Mouse (Mus musculus) intestine, embryonic 15.5 days (tissue): ENCODE results near the gene Cables2. TPM values are rescaled to one million over a fixed set of nuclear protein-coding genes. Genes with fewer than 3 reads are reported as not detected.

ENCODE experiments used
- ATAC-seq: fragments of 200-750 bp; cut with Nextera tagmentation; 2 replicates; pipeline ENCODE4 v1.8.0; 2017; ENCODE audit warnings: moderate TSS enrichment, moderate library complexity
- H3K27ac ChIP-seq: fragments of 300-500 bp; sonication (generic); 2 replicates; pipeline ENCODE4 v1.5.1; 2015; ENCODE audit warnings: mild to moderate bottlenecking, inconsistent platforms
- H3K27me3 ChIP-seq: fragments of 300-500 bp; sonication (generic); replicated peaks from 2 replicates; pipeline ENCODE4 v1.6.1; 2015; ENCODE audit warnings: inconsistent platforms
- H3K36me3 ChIP-seq: fragments of 300-500 bp; sonication (generic); 2 replicates; pipeline ENCODE4 v1.6.1; 2015; ENCODE audit warnings: inconsistent platforms
- H3K4me1 ChIP-seq: fragments of 300-500 bp; sonication (generic); replicated peaks from 2 replicates; pipeline ENCODE4 v1.6.1; 2015; ENCODE audit warnings: inconsistent platforms
- H3K4me2 ChIP-seq: fragments of 300-500 bp; sonication (generic); replicated peaks from 2 replicates; pipeline ENCODE4 v1.6.1; 2015; ENCODE audit warnings: mild to moderate bottlenecking, inconsistent platforms
- H3K4me3 ChIP-seq: fragments of 300-500 bp; sonication (generic); replicated peaks from 2 replicates; pipeline ENCODE4 v1.5.1; 2015; ENCODE audit warnings: inconsistent platforms
- H3K9ac ChIP-seq: fragments of 300-500 bp; sonication (generic); 2 replicates; pipeline ENCODE4 v1.6.1; 2015; ENCODE audit warnings: inconsistent platforms
- H3K9me3 ChIP-seq: fragments of 300-500 bp; sonication (generic); 2 replicates; pipeline ENCODE4 v1.6.1; 2016; ENCODE audit warnings: inconsistent platforms
- WGBS: fragments of 180-500 bp; shearing (Covaris S2); methylation state at CpG from one replicate; pipeline ENCODE4 v1.1.7; 2015; 5-methylcytosine and 5-hydroxymethylcytosine counted together
- polyA plus RNA-seq: library from polyadenylated mRNA; unstranded; fragments of >200 nt; fragmentation: Nextera tagmentation; extraction: Ambion mirVana; gene quantifications from 2 replicates; pipeline ENCODE4 v1.2.1, GENCODE M21; 2015

Cables2 gene
- polyA plus RNA-seq, 1 experiment from 2014 or later, result 11.4 TPM

- no peaks in the 10 kb centered on the region for H3K27me3 ChIP-seq
- no peak overlapping the region for H3K4me3 ChIP-seq
- peaks cover 14% of the 10 kb centered on the region for H3K4me1 ChIP-seq
- 80% methylated on average over 4 of the region's 4 CpGs for WGBS
- no peak overlapping the region for H3K4me2 ChIP-seq
- no peak overlapping the region for H3K27ac ChIP-seq
- no peaks in the 10 kb centered on the region for H3K36me3 ChIP-seq
- no peak overlapping the region for H3K9ac ChIP-seq
- no peak for ATAC-seq
- H3K9me3 ChIP-seq, result no peaks in the 10 kb centered on the region
Observed at GRCm38 (mm10) chr2:180302201-180302600, 28.9 kb upstream of the Cables2 start.

- H3K9ac ChIP-seq, result no peak overlapping the region
- H3K4me2 ChIP-seq, result 0 out of 2 replicates have a peak overlapping the region, but pooled peaks have one; percentile 7
- H3K4me3 ChIP-seq, result no peak overlapping the region
- H3K36me3 ChIP-seq, result no peaks in the 10 kb centered on the region
- peak; percentile 87 for ATAC-seq
- H3K27ac ChIP-seq, result 0 out of 2 replicates have a peak overlapping the region, but pooled peaks have one; percentile 52
- peaks cover 11% of the 10 kb centered on the region; the same call in 1 of the 2 replicates for H3K4me1 ChIP-seq
- 16% methylated on average over 5 of the region's 5 CpGs for WGBS
- H3K27me3 ChIP-seq, result no peaks in the 10 kb centered on the region
- H3K9me3 ChIP-seq, result no peaks in the 10 kb centered on the region
Observed at GRCm38 (mm10) chr2:180300771-180301170, 27.5 kb upstream of the Cables2 start.

- Histone ChIP-seq H3K36me3 (no peaks in the 10 kb centered on the region), H3K4me3 (no peak overlapping the region), H3K4me1 (peaks cover 11% of the 10 kb centered on the region; the same call in 1 of the 2 replicates), H3K27me3 (no peaks in the 10 kb centered on the region), H3K4me2 (no peak overlapping the region), H3K9ac (no peak overlapping the region), H3K9me3 (no peaks in the 10 kb centered on the region), H3K27ac (0 out of 2 replicates have a peak overlapping the region, but pooled peaks have one; percentile 52)
- 39% methylated on average over 2 of the region's 2 CpGs for WGBS
- peak; percentile 46 for ATAC-seq
Observed at GRCm38 (mm10) chr2:180300252-180300651, 27.0 kb upstream of the Cables2 start.

- no peak overlapping the region for H3K9ac ChIP-seq
- H3K27ac ChIP-seq, result no peak overlapping the region
- WGBS, result 66% methylated on average over 8 of the region's 8 CpGs
- no peak for ATAC-seq
- H3K9me3 ChIP-seq, result no peaks in the 10 kb centered on the region
- no peaks in the 10 kb centered on the region for H3K36me3 ChIP-seq
- no peak overlapping the region for H3K4me3 ChIP-seq
- H3K4me1 ChIP-seq, result peaks cover 27% of the 10 kb centered on the region
- no peak overlapping the region for H3K4me2 ChIP-seq
- H3K27me3 ChIP-seq, result no peaks in the 10 kb centered on the region
Observed at GRCm38 (mm10) chr2:180292906-180293305, 19.6 kb upstream of the Cables2 start.

- Histone ChIP-seq H3K4me3 (no peak overlapping the region), H3K4me2 (peak overlapping the region; percentile 19; the same call in 1 of the 2 replicates), H3K9ac (no peak overlapping the region), H3K27me3 (no peaks in the 10 kb centered on the region), H3K36me3 (no peaks in the 10 kb centered on the region), H3K27ac (peak overlapping the region; percentile 64; the same call in 1 of the 2 replicates), H3K4me1 (peaks cover 27% of the 10 kb centered on the region), H3K9me3 (no peaks in the 10 kb centered on the region)
- no peak for ATAC-seq
- WGBS, result 41% methylated on average over 4 of the region's 4 CpGs
Observed at GRCm38 (mm10) chr2:180292026-180292425, 18.7 kb upstream of the Cables2 start.

- 57% methylated on average over 5 of the region's 5 CpGs for WGBS
- H3K4me1 ChIP-seq, result peaks cover 27% of the 10 kb centered on the region
- no peaks in the 10 kb centered on the region for H3K27me3 ChIP-seq
- peak; percentile 48 for ATAC-seq
- no peaks in the 10 kb centered on the region for H3K9me3 ChIP-seq
- H3K4me3 ChIP-seq, result no peak overlapping the region
- H3K9ac ChIP-seq, result no peak overlapping the region
- H3K36me3 ChIP-seq, result no peaks in the 10 kb centered on the region
- peak overlapping the region; percentile 64; the same call in 1 of the 2 replicates for H3K27ac ChIP-seq
- 0 out of 2 replicates have a peak overlapping the region, but pooled peaks have one; percentile 19 for H3K4me2 ChIP-seq
Observed at GRCm38 (mm10) chr2:180291566-180291965, 18.3 kb upstream of the Cables2 start.

- Histone ChIP-seq H3K4me3 (no peak overlapping the region), H3K27me3 (no peaks in the 10 kb centered on the region), H3K9ac (no peak overlapping the region), H3K4me2 (no peak overlapping the region), H3K27ac (0 out of 2 replicates have a peak overlapping the region, but pooled peaks have one; percentile 71), H3K36me3 (no peaks in the 10 kb centered on the region), H3K9me3 (no peaks in the 10 kb centered on the region), H3K4me1 (peaks cover 27% of the 10 kb centered on the region)
- WGBS, result 51% methylated on average over 6 of the region's 6 CpGs
- ATAC-seq, result no peak
Observed at GRCm38 (mm10) chr2:180290503-180290902, 17.2 kb upstream of the Cables2 start.

- peak within 1 kb of the TSS; percentile 90 for H3K27ac ChIP-seq
- H3K4me2 ChIP-seq, result peak within 1 kb of the TSS; percentile 62
- peak within 1 kb of the TSS; percentile 30 for H3K4me3 ChIP-seq
- H3K4me1 ChIP-seq, result peaks cover 27% of the 10 kb centered on the region
- peak; percentile 84 for ATAC-seq
- no peaks in the 10 kb centered on the region for H3K36me3 ChIP-seq
- no peaks in the 10 kb centered on the region for H3K27me3 ChIP-seq
- peak within 1 kb of the TSS; percentile 31 for H3K9ac ChIP-seq
- 33% methylated on average over 16 of the region's 16 CpGs for WGBS
- H3K9me3 ChIP-seq, result no peaks in the 10 kb centered on the region
Observed at GRCm38 (mm10) chr2:180289440-180290108, 16.3 kb upstream of the Cables2 start, which contains the start of gene Rbbp8nl. Gene Rbbp8nl, minus strand, starts transcription at chr2:180289879.

GRCm38 (mm10) chr2:180288966-180289365 is 15.7 kb upstream of the Cables2 start:
- Histone ChIP-seq H3K4me2 (peak overlapping the region; percentile 62), H3K27ac (peak overlapping the region; percentile 90), H3K9me3 (no peaks in the 10 kb centered on the region), H3K27me3 (no peaks in the 10 kb centered on the region), H3K4me3 (peak overlapping the region; percentile 30), H3K9ac (peak overlapping the region; percentile 31), H3K36me3 (no peaks in the 10 kb centered on the region), H3K4me1 (peaks cover 27% of the 10 kb centered on the region)
- WGBS, result 37% methylated on average over 11 of the region's 11 CpGs
- ATAC-seq, result peak; percentile 18

GRCm38 (mm10) chr2:180279321-180279720 is 6.0 kb upstream of the Cables2 start:
- Histone ChIP-seq H3K9me3 (no peaks in the 10 kb centered on the region), H3K27ac (0 out of 2 replicates have a peak overlapping the region, but pooled peaks have one; percentile 13), H3K36me3 (no peaks in the 10 kb centered on the region), H3K4me1 (peaks cover 24% of the 10 kb centered on the region), H3K9ac (no peak overlapping the region), H3K4me3 (no peak overlapping the region), H3K4me2 (no peak overlapping the region), H3K27me3 (no peaks in the 10 kb centered on the region)
- ATAC-seq, result no peak
- WGBS, result 85% methylated on average over 8 of the region's 8 CpGs

GRCm38 (mm10) chr2:180277773-180278320 is 4.6 kb upstream of the Cables2 start:
- WGBS, result 57% methylated on average over 8 of the region's 8 CpGs
- Histone ChIP-seq H3K27me3 (no peaks in the 10 kb centered on the region), H3K27ac (peak overlapping the region; percentile 86), H3K4me1 (peaks cover 30% of the 10 kb centered on the region), H3K9ac (no peak overlapping the region), H3K4me3 (no peak overlapping the region), H3K4me2 (peak overlapping the region; percentile 23; the same call in 1 of the 2 replicates), H3K9me3 (no peaks in the 10 kb centered on the region), H3K36me3 (no peaks in the 10 kb centered on the region)
- no peak for ATAC-seq

GRCm38 (mm10) chr2:180276851-180277259 is 3.6 kb upstream of the Cables2 start:
- peaks cover 37% of the 10 kb centered on the region for H3K4me1 ChIP-seq
- peak; percentile 57 for ATAC-seq

More at GRCm38 (mm10) chr2:180276851-180277259, 3.6 kb upstream of the Cables2 start:
- no peaks in the 10 kb centered on the region for H3K9me3 ChIP-seq
- no peak overlapping the region for H3K9ac ChIP-seq
- 46% methylated on average over 8 of the region's 8 CpGs for WGBS
- H3K27me3 ChIP-seq, result no peaks in the 10 kb centered on the region
- H3K36me3 ChIP-seq, result no peaks in the 10 kb centered on the region
- no peak overlapping the region for H3K4me3 ChIP-seq
- H3K27ac ChIP-seq, result peak overlapping the region; percentile 86
- peak overlapping the region; percentile 23 for H3K4me2 ChIP-seq
